Mouse (Mus musculus) left cerebral cortex, postnatal 10 days (tissue): ENCODE data around the gene Hoxd12. TPM values are rescaled to one million over a fixed set of nuclear protein-coding genes. Genes with fewer than 3 reads are reported as not detected.
A peak's percentile ranks its signal among the peaks of the same experiment; 100 is the strongest.

Source experiments
- DNase-seq, 2 experiments: peaks; one replicate each; pipeline ENCODE4 v3.0.0; 2021 to 2022; ENCODE audit warnings: low spot score in 2 of 2, mixed read lengths in 1 of 2; ENCODE audit errors: extremely low spot score in 1 of 2
- intact Hi-C: fragments of 180-260 bp; cut with DNase I; formaldehyde crosslinking; loops from one replicate; pipeline ENCODE4 v1.15.1; 2025
- microRNA-seq: library from miRNA; unstranded; fragments of <30 nt; microRNA quantifications from one replicate; pipeline ENCODE4 v1.2.0, GENCODE M21; 2022
- total RNA-seq, 2 experiments: library from RNA; stranded (reverse); gene quantifications; 2 replicates each; pipeline ENCODE4 v1.2.3; 2021

Hoxd12 gene
- total RNA-seq, 2 experiments from 2014 or later = not detected

DNA sequence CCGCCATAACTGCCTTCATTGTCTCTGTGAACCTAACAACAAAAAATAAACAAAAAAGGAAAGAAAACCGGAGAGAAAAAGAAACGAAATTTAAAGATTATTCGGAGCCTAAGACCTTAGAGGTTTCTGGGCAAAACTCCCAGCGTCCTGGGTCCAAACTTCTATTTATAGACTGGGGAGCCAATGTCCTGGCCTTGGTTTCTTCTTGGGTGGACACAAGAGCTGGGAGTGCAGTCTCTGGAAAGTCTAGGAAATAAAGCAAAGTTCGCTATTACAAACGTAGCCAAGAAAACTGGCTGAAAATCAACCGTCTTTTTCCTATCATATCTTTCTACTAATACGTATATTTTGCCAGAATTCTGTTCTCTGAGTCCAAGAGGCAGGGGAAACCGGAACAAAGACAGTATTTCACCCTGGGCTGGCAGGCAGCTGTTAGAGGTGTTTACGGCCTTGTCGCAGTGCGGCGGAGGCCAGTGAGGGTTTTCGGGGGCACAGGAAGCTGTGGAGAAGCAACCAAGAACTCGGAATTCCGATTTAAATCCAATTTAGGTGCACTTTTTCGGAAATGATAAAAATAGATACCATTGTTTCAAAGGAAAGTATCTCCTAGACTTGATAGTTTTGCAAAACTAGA is 39.5 kb downstream of the Hoxd12 start:
- intact Hi-C loops = no loop called here
- DNase-seq = no peak

DNA sequence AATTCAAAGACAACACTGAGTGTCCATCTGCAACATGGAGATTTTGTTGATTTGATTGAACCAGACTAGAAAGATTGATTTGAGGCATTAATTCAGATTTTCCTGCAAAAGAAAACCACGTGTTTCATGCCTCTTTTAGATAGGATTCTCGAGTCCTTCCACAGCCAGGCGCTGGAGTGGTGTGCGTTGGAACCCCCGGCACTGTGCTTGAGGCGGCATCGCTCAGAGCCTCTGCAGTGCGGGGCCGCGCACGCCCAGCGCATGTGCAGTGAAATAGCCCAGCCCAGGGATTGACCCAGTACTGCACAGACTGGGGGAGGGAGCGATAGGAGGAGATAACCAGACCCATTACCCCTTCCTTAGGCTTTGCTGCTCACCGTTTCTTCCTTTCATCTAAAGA is 40.1 kb downstream of the Hoxd12 start:
- DNase-seq = no peak
- intact Hi-C loops = loop anchor here (5.0 kb wide), 3 partner anchors 247 to 422 kb away; no protein-coding TSS in a partner anchor

DNA sequence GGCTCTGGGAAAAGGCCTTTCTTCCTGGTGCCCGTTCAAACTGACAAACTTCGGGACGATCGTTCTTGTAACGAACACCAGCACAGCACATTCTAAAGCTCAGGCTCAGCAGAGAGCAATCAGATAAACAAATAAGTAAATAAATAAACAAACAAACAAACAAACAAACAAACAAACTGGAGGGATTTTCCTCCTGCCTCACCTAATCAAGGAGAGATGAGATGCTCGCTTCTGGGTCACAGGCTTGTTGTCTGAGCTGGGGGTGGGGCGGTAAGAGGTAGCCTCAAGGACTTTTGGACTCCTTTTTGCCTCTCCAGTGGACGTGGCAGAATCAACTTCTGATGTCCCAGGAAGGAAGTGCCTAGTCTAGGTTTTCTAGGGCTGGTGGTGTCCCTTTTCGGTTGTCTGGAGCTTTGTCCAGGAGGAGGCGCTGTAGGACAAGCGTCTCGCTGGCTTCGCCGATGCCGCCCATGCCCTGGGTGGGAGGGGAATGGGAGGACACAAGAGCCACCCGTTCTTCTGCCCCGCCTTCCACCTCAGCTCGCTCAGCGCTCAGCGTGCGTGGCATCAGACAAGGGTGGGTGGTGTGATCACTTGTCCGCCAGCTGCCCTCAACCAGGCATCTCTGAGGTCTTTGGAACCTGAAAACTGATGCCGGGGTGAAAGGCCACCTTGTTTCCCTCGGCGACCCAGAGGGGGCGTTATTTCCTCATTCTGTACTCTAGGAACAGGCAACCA is 40.9 kb downstream of the Hoxd12 start:
- intact Hi-C loops = loop anchor here (5.0 kb wide), 3 partner anchors 247 to 422 kb away; no protein-coding TSS in a partner anchor
- peak; percentile 33 to 87 for DNase-seq

DNA sequence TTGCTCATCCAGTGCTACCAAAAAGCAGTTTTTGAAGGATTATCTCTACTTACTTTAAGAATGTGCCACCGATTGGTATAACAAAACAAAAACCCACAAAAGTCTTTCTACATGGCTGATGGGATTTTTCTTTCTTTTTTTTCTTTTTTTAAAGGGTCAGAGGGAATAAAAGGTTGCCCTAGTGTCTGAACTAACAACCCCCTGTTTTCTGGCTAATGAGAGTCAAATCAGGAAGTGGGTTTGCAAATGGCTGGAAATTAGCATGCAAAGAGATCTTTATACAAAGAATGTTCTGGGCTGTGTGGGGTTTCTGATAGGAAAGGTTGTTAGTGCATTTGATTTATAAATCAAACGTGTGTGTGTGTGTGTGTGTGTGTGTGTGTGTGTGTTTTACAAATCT is 45.6 kb downstream of the Hoxd12 start:
- no peak for DNase-seq
- intact Hi-C loops = no loop called here

DNA sequence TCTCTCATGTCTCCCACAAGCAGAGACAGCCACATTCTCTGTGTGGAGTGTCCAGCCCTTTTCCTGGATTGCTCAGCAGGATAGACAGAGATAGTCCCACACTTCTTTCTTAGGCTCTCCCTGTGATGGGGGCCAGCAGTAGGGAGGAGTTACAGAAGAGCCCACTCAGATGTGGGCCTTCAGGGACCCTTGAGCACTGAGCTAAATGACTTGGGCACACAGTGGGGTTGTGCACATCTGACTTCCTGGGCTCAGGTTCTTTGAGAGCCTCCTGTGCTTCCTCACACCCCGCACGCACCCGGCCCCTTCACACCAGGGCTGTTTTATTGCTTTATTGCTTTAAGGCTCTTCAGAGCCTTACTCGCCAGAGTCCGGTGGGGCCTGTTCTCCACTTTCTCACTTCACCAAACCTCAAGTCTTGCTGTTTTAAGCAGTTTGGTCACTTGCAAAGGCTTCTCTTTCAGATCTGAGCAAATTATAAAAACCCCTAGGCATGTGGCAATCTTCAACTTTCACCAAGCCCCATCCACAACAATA is 46.2 kb downstream of the Hoxd12 start:
- no peak for DNase-seq
- intact Hi-C loops = no loop called here

DNA sequence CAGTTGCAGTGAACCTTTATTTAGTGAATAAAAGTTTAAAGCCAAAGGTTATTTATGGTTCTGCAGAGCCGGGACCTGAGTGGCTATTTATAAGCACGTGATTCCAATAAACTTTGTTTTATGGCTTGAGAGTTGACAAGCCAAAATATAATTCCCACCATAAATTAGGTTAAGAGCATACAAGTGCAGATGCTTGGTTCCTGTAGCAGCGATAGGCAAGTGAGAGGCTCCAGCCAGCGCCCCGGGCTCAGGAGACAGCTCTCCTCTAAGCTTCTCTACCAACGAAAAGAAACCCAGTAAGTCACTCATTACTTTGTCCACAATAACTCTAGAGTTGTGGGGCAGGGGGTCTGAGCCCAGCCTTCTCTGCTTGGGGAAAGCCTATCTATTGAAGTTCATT is 47.1 kb downstream of the Hoxd12 start:
- intact Hi-C loops = no loop called here

DNA sequence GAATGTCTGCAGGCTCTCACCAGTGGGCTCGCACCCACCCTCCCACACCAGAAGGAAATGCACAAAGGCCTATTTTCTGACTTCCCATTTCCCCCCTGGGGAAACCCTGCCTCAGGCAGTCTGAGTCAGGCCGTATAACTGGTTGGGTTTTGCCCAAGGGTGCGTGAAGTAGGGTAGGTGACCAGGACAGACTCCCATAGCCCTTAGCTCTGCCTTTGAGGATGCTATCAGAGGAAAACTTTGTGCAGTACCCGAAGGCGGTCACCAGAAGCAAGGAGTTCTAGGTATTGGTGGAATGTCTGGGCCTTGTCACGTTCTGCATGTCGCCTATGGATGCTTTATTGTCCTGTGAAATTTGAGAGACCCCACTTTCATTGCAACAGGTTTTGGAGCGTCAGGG is 48.1 kb downstream of the Hoxd12 start:
- intact Hi-C loops = no loop called here
- no peak for DNase-seq

More for the DNA sequence above, 47.1 kb downstream of the Hoxd12 start:
- DNase-seq = no peak

DNA sequence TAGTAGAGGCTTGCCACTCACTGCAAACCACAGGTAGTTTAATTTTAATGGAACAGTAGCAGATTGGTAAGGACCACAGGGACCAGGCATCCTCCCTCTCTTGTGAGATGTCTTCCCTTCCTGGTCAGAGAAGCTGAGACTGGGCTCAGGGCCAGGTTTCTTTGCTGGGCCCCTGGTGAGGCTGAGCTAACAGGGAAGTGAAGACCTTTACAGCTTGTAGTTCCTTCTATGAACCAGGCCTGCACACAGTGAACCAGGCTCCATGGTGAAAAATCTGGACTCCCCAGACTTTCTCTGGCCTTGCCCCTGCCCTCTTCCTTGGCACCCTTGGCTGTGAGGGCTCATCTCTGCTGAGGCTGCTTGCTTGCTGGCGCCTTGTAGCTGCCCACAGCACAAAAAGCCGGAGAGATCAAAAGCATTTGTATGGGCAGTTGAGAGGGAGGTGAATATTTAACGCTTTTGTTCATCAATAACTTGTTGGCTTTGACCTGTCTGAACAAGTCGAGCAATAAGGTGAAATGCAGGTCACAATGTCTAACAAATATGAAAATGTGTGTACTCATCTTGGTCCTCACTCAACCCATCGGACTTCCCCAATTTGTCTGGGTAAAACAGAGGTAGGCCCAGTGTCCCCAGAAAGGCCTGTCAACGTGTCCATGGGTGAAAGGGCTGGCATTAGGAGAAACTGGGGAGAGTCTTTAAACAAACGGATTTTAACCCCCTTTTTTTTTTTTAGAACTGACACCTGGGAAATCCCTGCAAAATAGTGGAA is 49.6 kb downstream of the Hoxd12 start:
- intact Hi-C loops = no loop called here
- no peak for DNase-seq

DNA sequence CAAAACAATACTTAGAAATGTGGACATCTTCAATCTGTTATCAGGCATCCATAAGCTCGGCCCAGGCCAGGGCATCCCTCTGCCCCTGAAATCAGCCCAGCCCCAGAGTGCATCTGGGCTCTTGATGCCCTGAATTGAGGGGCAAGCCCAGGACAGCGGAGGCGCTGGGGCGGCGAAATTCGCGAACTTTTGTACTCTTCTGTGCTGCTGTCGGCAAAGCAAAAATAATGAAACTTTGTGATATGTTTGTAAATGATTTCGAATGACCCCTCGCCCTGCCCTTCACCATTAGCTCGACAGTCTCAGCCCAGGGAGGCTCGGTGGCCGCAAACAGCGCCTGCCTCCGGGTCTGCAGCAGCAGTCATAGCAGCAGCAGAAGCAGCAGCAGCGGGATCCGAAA is 50.4 kb downstream of the Hoxd12 start:
- intact Hi-C loops = no loop called here
- no peak for DNase-seq

DNA sequence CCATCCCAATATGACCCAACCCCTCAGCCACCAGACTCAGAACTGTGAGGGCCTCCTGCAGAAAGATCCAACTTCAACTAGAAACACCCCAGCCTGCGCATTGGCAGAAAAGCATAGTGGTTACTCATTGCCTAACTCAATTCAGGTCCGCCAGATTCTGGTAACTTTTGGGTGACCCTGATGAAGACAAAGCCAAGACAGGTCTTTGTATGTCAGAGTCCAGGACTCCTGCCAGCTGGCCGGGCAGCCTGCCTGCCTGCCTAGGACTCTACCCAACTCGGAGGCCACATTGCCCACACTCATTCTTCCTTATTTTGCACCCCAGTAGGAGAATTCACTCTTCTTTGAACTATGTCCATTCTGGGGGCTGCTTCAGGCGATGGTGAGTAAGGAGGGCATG is 51.7 kb downstream of the Hoxd12 start, which contains the start of gene Gm28230:
Gene Gm28230 (plus strand): TSS at position 178 of the 400 bp plus-strand sequence.
- no peak for DNase-seq
- intact Hi-C loops = no loop called here

DNA sequence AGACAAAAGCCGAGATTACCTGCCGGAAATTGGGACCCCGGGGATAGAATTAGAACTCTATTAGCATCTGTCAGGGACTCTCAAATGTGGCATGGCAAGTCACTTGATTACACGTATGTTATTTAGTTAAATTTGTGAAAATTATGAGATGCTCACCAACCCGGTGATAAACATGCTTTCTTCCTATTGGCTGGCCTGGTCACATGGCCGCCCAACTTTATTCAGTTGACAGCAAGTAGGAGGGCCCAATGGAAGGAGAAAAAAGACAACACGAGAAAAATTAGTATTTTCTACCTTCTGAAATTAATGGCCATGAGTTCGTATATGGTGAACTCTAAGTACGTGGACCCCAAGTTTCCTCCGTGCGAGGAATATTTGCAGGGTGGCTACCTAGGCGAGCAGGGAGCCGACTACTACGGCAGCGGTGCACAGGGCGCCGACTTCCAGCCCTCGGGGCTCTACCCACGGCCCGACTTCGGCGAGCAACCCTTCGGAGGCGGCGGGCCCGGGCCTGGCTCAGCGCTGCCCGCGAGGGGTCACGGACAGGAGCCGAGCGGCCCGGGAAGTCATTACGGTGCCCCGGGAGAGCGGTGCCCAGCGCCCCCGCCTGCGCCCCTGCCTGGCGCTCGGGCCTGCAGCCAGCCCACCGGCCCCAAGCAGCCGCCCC is 52.3 kb downstream of the Hoxd12 start:
- intact Hi-C loops = no loop called here
- DNase-seq = no peak

Small RNA genes lying within 50 kb of the gene (microRNA-seq; reads per million reads assigned to microRNA genes)
- gene Gm44463 (not detected), gene Mir10b (52.3 reads per million, percentile 51 among the genes with 10 or more reads in this experiment)

Other genes with a start within 250 kb of the Hoxd12 start
- 10 to 100 TPM; 65.3 to 68.8 TPM for gene Lnpk, start 95.6 kb upstream of the Hoxd12 start, total RNA-seq
- not detected for gene Evx2, start 15.5 kb upstream of the Hoxd12 start, total RNA-seq
- not detected for gene Hoxd13, start 6.7 kb upstream of the Hoxd12 start, total RNA-seq
- gene Hoxd11, start 4.5 kb downstream of the Hoxd12 start, total RNA-seq = not detected
- gene Hoxd10, start 16.9 kb downstream of the Hoxd12 start, total RNA-seq = not detected
- not detected for gene Hoxd9, start 22.7 kb downstream of the Hoxd12 start, total RNA-seq
- gene Hoxd8, start 29.6 kb downstream of the Hoxd12 start, total RNA-seq = not detected
- gene Hoxd3, start 36.9 kb downstream of the Hoxd12 start, total RNA-seq = not detected
- gene Hoxd4, start 36.9 kb downstream of the Hoxd12 start, total RNA-seq = not detected
- not detected for gene Gm28230, start 51.7 kb downstream of the Hoxd12 start, total RNA-seq
- under 1 TPM in 1 of 2 experiments, not detected in 1; 0.24 TPM for gene Hoxd1, start 88.0 kb downstream of the Hoxd12 start, total RNA-seq
- gene Mtx2, start 150.8 kb downstream of the Hoxd12 start, total RNA-seq = 10 to 100 TPM; 60.3 to 61.6 TPM